Mouse (Mus musculus) testis, adult 2 months (tissue): Measurements from ENCODE around the gene Vmn1r64. TPM values are rescaled to one million over a fixed set of nuclear protein-coding genes. Genes with fewer than 3 reads are reported as not detected.
"Not testable (repeated sequence)": the region's sequence is repeated elsewhere in the genome, so short reads cannot be mapped to it uniquely, and the experiment has no call there.

Source experiments
- H3K27ac ChIP-seq: fragments of 200-500 bp; 2 replicates; pipeline ENCODE4 v1.5.1; 2012; ENCODE audit warnings: low read depth, low read length; ENCODE audit not compliant: control insufficient read depth, insufficient read depth
- H3K27me3 ChIP-seq: fragments of 200-500 bp; 2 replicates; pipeline ENCODE4 v1.6.1; 2012; ENCODE audit warnings: mild to moderate bottlenecking, low read length, moderate library complexity; ENCODE audit not compliant: control insufficient read depth, insufficient read depth
- H3K36me3 ChIP-seq: fragments of 200-500 bp; 2 replicates; pipeline ENCODE4 v1.6.1; 2012; ENCODE audit warnings: mild to moderate bottlenecking, low read length; ENCODE audit not compliant: control insufficient read depth, insufficient read depth
- H3K4me1 ChIP-seq: fragments of 200-500 bp; 2 replicates; pipeline ENCODE4 v1.6.1; 2012; ENCODE audit warnings: low read length; ENCODE audit not compliant: control insufficient read depth, insufficient read depth
- H3K4me3 ChIP-seq: fragments of 200-500 bp; 2 replicates; pipeline ENCODE4 v1.5.1; 2012; ENCODE audit warnings: low read depth, mild to moderate bottlenecking, low read length, moderate library complexity, mixed read lengths; ENCODE audit not compliant: control insufficient read depth
- CTCF ChIP-seq: fragments of 200-500 bp; IDR thresholded peaks from 2 replicates; pipeline ENCODE4 v1.5.1; 2012; ENCODE audit warnings: low read depth, mild to moderate bottlenecking, inconsistent platforms, low read length, moderate library complexity; ENCODE audit not compliant: control insufficient read depth, insufficient read depth, insufficient replicate concordance
- POLR2A ChIP-seq: fragments of 200-500 bp; IDR thresholded peaks from 2 replicates; pipeline ENCODE4 v1.6.1; 2012; ENCODE audit warnings: low read depth, mild to moderate bottlenecking, inconsistent platforms, low read length, moderate library complexity; ENCODE audit not compliant: control insufficient read depth
- polyA plus RNA-seq: library from polyadenylated mRNA; depleted of rRNA; stranded (reverse); fragments of >200 nt; gene quantifications from 2 replicates; pipeline ENCODE4 v1.2.3, GENCODE M21; 2012; rRNA removed

Gene Vmn1r64
- not detected in 2 replicates for polyA plus RNA-seq

DNA sequence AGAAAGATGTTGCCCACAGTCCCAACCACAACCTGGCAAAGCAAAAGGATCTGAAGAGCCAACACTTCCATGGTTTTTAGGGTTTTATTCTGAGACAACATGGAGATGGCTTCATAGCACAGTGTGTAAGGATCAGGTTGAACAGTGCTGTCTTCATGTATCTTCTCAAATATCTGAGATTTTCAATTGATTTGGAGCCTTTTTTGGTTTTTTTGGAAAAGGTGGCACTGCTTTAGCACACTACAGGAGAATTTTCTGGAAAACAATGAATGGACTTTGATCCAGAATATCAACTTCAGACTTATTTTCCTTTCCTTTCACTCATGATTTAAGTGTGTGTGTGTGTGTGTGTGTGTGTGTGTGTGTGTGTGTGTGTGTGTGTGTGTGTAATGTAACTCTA, at the start of gene Vmn1r64:
TSS of gene Vmn1r64 (minus strand) at position 101 of the 400 bp plus-strand sequence.
- no peaks in the 10 kb centered on the region for H3K27me3 ChIP-seq
- no peak within 1 kb of the TSS for H3K27ac ChIP-seq
- H3K4me3 ChIP-seq = no peak within 1 kb of the TSS
- H3K4me1 ChIP-seq = no peaks in the 10 kb centered on the region
- no peak for TF ChIP-seq CTCF
- no peak for TF ChIP-seq POLR2A
- H3K36me3 ChIP-seq = no peaks in the 10 kb centered on the region

DNA sequence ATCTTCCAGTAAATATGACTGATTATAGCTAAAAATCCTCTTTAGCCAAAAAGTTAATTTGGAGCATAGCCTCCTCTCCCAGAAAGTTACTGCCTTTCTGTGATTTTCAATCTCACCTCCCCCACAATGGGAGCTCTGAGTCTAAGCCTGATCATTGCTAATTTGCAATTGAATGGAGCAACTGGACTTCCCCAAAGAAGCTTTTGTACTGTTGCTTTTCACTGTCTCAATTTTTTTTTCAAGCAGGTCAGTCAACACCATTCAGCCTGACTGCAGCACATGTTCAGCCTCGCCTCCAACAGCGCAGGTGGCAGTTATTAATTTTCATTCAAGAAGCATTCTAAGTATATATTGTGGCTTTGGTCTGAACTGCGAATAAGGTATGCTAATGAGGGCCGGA, 14.9 kb upstream of the Vmn1r64 start:
- H3K36me3 ChIP-seq = no peaks in the 10 kb centered on the region
- H3K4me3 ChIP-seq = no peak overlapping the region
- H3K27ac ChIP-seq = no peak overlapping the region
- no peak for TF ChIP-seq CTCF
- no peak for TF ChIP-seq POLR2A
- H3K4me1 ChIP-seq = no peaks in the 10 kb centered on the region
- no peaks in the 10 kb centered on the region for H3K27me3 ChIP-seq

DNA sequence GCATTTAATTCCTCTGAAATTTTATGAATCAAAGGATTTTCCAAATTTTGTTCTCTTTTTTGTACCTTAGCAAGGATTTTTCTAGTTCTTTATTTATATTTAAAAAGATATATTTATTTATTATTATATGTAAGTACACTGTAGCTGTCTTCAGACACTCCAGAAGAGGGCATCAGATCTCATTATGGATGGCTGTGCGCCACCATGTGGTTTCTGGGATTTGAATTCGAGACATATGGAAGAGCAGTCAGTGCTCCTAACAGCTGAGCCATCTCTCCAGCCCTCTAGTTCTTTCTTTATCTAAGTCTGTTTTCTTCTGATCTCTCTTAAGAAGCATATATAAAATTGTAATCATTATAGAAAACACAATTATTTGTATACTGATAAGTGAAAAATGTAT, 12.9 kb upstream of the Vmn1r64 start:
- not testable (repeated sequence) for H3K4me1 ChIP-seq, H3K27ac ChIP-seq, H3K27me3 ChIP-seq, H3K36me3 ChIP-seq, H3K4me3 ChIP-seq

Other genes with a start within 250 kb of the Vmn1r64 start
- gene Vmn1r62, start 210.9 kb downstream of the Vmn1r64 start, polyA plus RNA-seq = not detected in 2 replicates
- gene Vmn1r63, start 79.1 kb downstream of the Vmn1r64 start, polyA plus RNA-seq = not detected in 2 replicates
- gene Vmn1r65, start 126.5 kb upstream of the Vmn1r64 start, polyA plus RNA-seq = 0.06 and 0.11 TPM in 2 replicates
- gene Nlrp4c, start 160.6 kb upstream of the Vmn1r64 start, polyA plus RNA-seq = 0.90 and 0.91 TPM in 2 replicates